Mouse (Mus musculus): ENCODE data around the gene Lce1i. TPM values are rescaled to one million over a fixed set of nuclear protein-coding genes. Genes with fewer than 3 reads are reported as not detected.
"Not testable (repeated sequence)": the region's sequence is repeated elsewhere in the genome, so short reads cannot be mapped to it uniquely, and the experiment has no call there.

Lce1i gene
- total RNA-seq (2015) (not detected in 2 replicates), total RNA-seq (2017) (not detected in 2 replicates)

- ATAC-seq (ENCODE audit: poor library complexity, severe bottlenecking): no peak
Observed at GRCm38 (mm10) chr3:92778799-92779198, at the start of gene Lce1i. TSS of gene Lce1i (minus strand) at chr3:92778899.

- no peak for ATAC-seq (ENCODE audit: poor library complexity, severe bottlenecking)
Observed at GRCm38 (mm10) chr3:92827108-92827507, 48.4 kb upstream of the Lce1i start, which contains the start of gene Kprp. TSS of gene Kprp (minus strand) at chr3:92827247.

- no peak for ATAC-seq (ENCODE audit: poor library complexity, severe bottlenecking)
Observed at GRCm38 (mm10) chr3:92825808-92826207, 47.1 kb upstream of the Lce1i start.

GRCm38 (mm10) chr3:92816036-92816435 is 37.3 kb upstream of the Lce1i start:
- ATAC-seq (ENCODE audit: poor library complexity, severe bottlenecking): not testable (repeated sequence)

GRCm38 (mm10) chr3:92815581-92815980 is 36.9 kb upstream of the Lce1i start:
- ATAC-seq (ENCODE audit: poor library complexity, severe bottlenecking): no peak

GRCm38 (mm10) chr3:92807791-92808190 is 29.1 kb upstream of the Lce1i start, which contains the start of gene Lce1k:
TSS of gene Lce1k (minus strand) at chr3:92807891.
- no peak for ATAC-seq (ENCODE audit: poor library complexity, severe bottlenecking)

- ATAC-seq (ENCODE audit: poor library complexity, severe bottlenecking): no peak
Observed at GRCm38 (mm10) chr3:92790414-92790813, 11.7 kb upstream of the Lce1i start, which contains the start of gene Lce1j. TSS of gene Lce1j (minus strand) at chr3:92790514.

- ATAC-seq (ENCODE audit: poor library complexity, severe bottlenecking): no peak
Observed at GRCm38 (mm10) chr3:92771573-92771972, 7.1 kb downstream of the Lce1i start.

GRCm38 (mm10) chr3:92764965-92765364 is 13.7 kb downstream of the Lce1i start, which contains the start of gene Lce1h:
TSS of gene Lce1h (minus strand) at chr3:92765065.
- no peak for ATAC-seq (ENCODE audit: poor library complexity, severe bottlenecking)

- no peak for ATAC-seq (ENCODE audit: poor library complexity, severe bottlenecking)
Observed at GRCm38 (mm10) chr3:92753197-92753596, 25.5 kb downstream of the Lce1i start.

GRCm38 (mm10) chr3:92752238-92752637 is 26.5 kb downstream of the Lce1i start, which contains the start of gene Lce1g:
TSS of gene Lce1g (minus strand) at chr3:92752338.
- no peak for ATAC-seq (ENCODE audit: poor library complexity, severe bottlenecking)

GRCm38 (mm10) chr3:92738996-92739395 is 39.7 kb downstream of the Lce1i start, which contains the start of gene Gm38119:
TSS of gene Gm38119 (minus strand) at chr3:92739096.
- ATAC-seq (ENCODE audit: poor library complexity, severe bottlenecking): no peak

Other genes with a start within 250 kb of the Lce1i start
- not detected in 2 replicates for gene 2310046K23Rik, start 244.4 kb downstream of the Lce1i start, total RNA-seq (2015)
- not detected in 2 replicates for gene 2310046K23Rik, start 244.4 kb downstream of the Lce1i start, total RNA-seq (2017)
- 0.18 TPM in 1 of 2 replicates, not detected in the other for gene Ivl, start 205.2 kb downstream of the Lce1i start, total RNA-seq (2015)
- gene Ivl, start 205.2 kb downstream of the Lce1i start, total RNA-seq (2017): not detected in 2 replicates
- gene Smcp, start 189.9 kb downstream of the Lce1i start, total RNA-seq (2015): not detected in 2 replicates
- gene Smcp, start 189.9 kb downstream of the Lce1i start, total RNA-seq (2017): not detected in 2 replicates
- not detected in 2 replicates for gene 2210017I01Rik, start 171.4 kb downstream of the Lce1i start, total RNA-seq (2015)
- not detected in 2 replicates for gene 2210017I01Rik, start 171.4 kb downstream of the Lce1i start, total RNA-seq (2017)
- not detected in 2 replicates for gene Lce6a, start 157.2 kb downstream of the Lce1i start, total RNA-seq (2015)
- gene Lce6a, start 157.2 kb downstream of the Lce1i start, total RNA-seq (2017): not detected in 2 replicates
- gene Lce1a1, start 130.6 kb downstream of the Lce1i start, total RNA-seq (2015): not detected in 2 replicates
- not detected in 2 replicates for gene Lce1a1, start 130.6 kb downstream of the Lce1i start, total RNA-seq (2017)
- gene Lce1b, start 122.0 kb downstream of the Lce1i start, total RNA-seq (2015): not detected in 2 replicates
- not detected in 2 replicates for gene Lce1b, start 122.0 kb downstream of the Lce1i start, total RNA-seq (2017)
- not detected in 2 replicates for gene Lce1a2, start 108.6 kb downstream of the Lce1i start, total RNA-seq (2015)
- not detected in 2 replicates for gene Lce1a2, start 108.6 kb downstream of the Lce1i start, total RNA-seq (2017)
- gene Lce1c, start 99.7 kb downstream of the Lce1i start, total RNA-seq (2015): not detected in 2 replicates
- gene Lce1c, start 99.7 kb downstream of the Lce1i start, total RNA-seq (2017): not detected in 2 replicates
- not detected in 2 replicates for gene Lce1d, start 91.7 kb downstream of the Lce1i start, total RNA-seq (2015)
- not detected in 2 replicates for gene Lce1d, start 91.7 kb downstream of the Lce1i start, total RNA-seq (2017)
- not detected in 2 replicates for gene Lce1e, start 69.8 kb downstream of the Lce1i start, total RNA-seq (2015)
- gene Lce1e, start 69.8 kb downstream of the Lce1i start, total RNA-seq (2017): not detected in 2 replicates
- gene Lce1f, start 58.5 kb downstream of the Lce1i start, total RNA-seq (2015): not detected in 2 replicates
- not detected in 2 replicates for gene Lce1f, start 58.5 kb downstream of the Lce1i start, total RNA-seq (2017)
- gene Gm38119, start 39.8 kb downstream of the Lce1i start, total RNA-seq (2015): not detected in 2 replicates
- gene Gm38119, start 39.8 kb downstream of the Lce1i start, total RNA-seq (2017): not detected in 2 replicates
- gene Lce1g, start 26.6 kb downstream of the Lce1i start, total RNA-seq (2015): not detected in 2 replicates
- gene Lce1g, start 26.6 kb downstream of the Lce1i start, total RNA-seq (2017): not detected in 2 replicates
- gene Lce1h, start 13.8 kb downstream of the Lce1i start, total RNA-seq (2015): not detected in 2 replicates
- not detected in 2 replicates for gene Lce1h, start 13.8 kb downstream of the Lce1i start, total RNA-seq (2017)
- gene Lce1j, start 11.6 kb upstream of the Lce1i start, total RNA-seq (2015): not detected in 2 replicates
- not detected in 2 replicates for gene Lce1j, start 11.6 kb upstream of the Lce1i start, total RNA-seq (2017)
- not detected in 2 replicates for gene Lce1k, start 29.0 kb upstream of the Lce1i start, total RNA-seq (2015)
- not detected in 2 replicates for gene Lce1k, start 29.0 kb upstream of the Lce1i start, total RNA-seq (2017)
- not detected in 2 replicates for gene Kprp, start 48.3 kb upstream of the Lce1i start, total RNA-seq (2015)
- gene Kprp, start 48.3 kb upstream of the Lce1i start, total RNA-seq (2017): not detected in 2 replicates
- not detected in 2 replicates for gene Lce1l, start 72.4 kb upstream of the Lce1i start, total RNA-seq (2015)
- not detected in 2 replicates for gene Lce1l, start 72.4 kb upstream of the Lce1i start, total RNA-seq (2017)
- gene 2310050C09Rik, start 91.3 kb upstream of the Lce1i start, total RNA-seq (2015): not detected in 2 replicates
- not detected in 2 replicates for gene 2310050C09Rik, start 91.3 kb upstream of the Lce1i start, total RNA-seq (2017)
- gene Lce3a, start 147.3 kb upstream of the Lce1i start, total RNA-seq (2015): not detected in 2 replicates
- gene Lce3a, start 147.3 kb upstream of the Lce1i start, total RNA-seq (2017): not detected in 2 replicates
- gene Lce3b, start 154.1 kb upstream of the Lce1i start, total RNA-seq (2015): not detected in 2 replicates
- gene Lce3b, start 154.1 kb upstream of the Lce1i start, total RNA-seq (2017): not detected in 2 replicates
- gene Lce3c, start 165.6 kb upstream of the Lce1i start, total RNA-seq (2015): not detected in 2 replicates
- gene Lce3c, start 165.6 kb upstream of the Lce1i start, total RNA-seq (2017): not detected in 2 replicates
- gene Lce3d, start 178.5 kb upstream of the Lce1i start, total RNA-seq (2015): not detected in 2 replicates
- not detected in 2 replicates for gene Lce3d, start 178.5 kb upstream of the Lce1i start, total RNA-seq (2017)
- gene Lce3e, start 188.2 kb upstream of the Lce1i start, total RNA-seq (2015): not detected in 2 replicates
- not detected in 2 replicates for gene Lce3e, start 188.2 kb upstream of the Lce1i start, total RNA-seq (2017)
- gene Lce3f, start 213.3 kb upstream of the Lce1i start, total RNA-seq (2015): not detected in 2 replicates
- gene Lce3f, start 213.3 kb upstream of the Lce1i start, total RNA-seq (2017): not detected in 2 replicates
- gene Crct1, start 236.8 kb upstream of the Lce1i start, total RNA-seq (2015): not detected in 2 replicates
- gene Crct1, start 236.8 kb upstream of the Lce1i start, total RNA-seq (2017): not detected in 2 replicates
- not detected in 2 replicates for gene Lce1m, start 240.2 kb upstream of the Lce1i start, total RNA-seq (2015)
- not detected in 2 replicates for gene Lce1m, start 240.2 kb upstream of the Lce1i start, total RNA-seq (2017)

All from megakaryocyte, adult 5-6 weeks (primary cell).